Mouse (Mus musculus) bone marrow macrophage, adult 2 months (primary cell): ENCODE data around the gene Hopx. TPM values are rescaled to one million over a fixed set of nuclear protein-coding genes. Genes with fewer than 3 reads are reported as not detected.

Experiments used
- H3K27ac ChIP-seq: 2 replicates; pipeline ENCODE4 v1.5.1; 2012; ENCODE audit warnings: low read depth, low read length; ENCODE audit not compliant: insufficient read depth
- H3K4me1 ChIP-seq: 2 replicates; pipeline ENCODE4 v1.6.1; 2012; ENCODE audit warnings: low read length; ENCODE audit not compliant: control insufficient read depth, insufficient read depth
- H3K4me3 ChIP-seq: 2 replicates; pipeline ENCODE4 v1.5.1; 2012; ENCODE audit warnings: mild to moderate bottlenecking, low read length, moderate library complexity; ENCODE audit not compliant: insufficient read depth
- CTCF ChIP-seq: IDR thresholded peaks from 2 replicates; pipeline ENCODE4 v1.5.1; 2012; ENCODE audit warnings: low read depth, mild to moderate bottlenecking, low read length, moderate library complexity
- POLR2A ChIP-seq: IDR thresholded peaks from 2 replicates; pipeline ENCODE4 v1.6.1; 2012; ENCODE audit warnings: mild to moderate bottlenecking, low read depth, low read length, borderline replicate concordance
- polyA plus RNA-seq: library from polyadenylated mRNA; stranded (reverse); fragments of >200 nt; gene quantifications from 2 replicates; pipeline ENCODE4 v1.2.4, GENCODE M21; 2012; ENCODE audit not compliant: missing spikeins, insufficient read depth, insufficient read length

The Hopx gene
- polyA plus RNA-seq: 1.7 TPM in 1 of 2 replicates, not detected in the other

DNA sequence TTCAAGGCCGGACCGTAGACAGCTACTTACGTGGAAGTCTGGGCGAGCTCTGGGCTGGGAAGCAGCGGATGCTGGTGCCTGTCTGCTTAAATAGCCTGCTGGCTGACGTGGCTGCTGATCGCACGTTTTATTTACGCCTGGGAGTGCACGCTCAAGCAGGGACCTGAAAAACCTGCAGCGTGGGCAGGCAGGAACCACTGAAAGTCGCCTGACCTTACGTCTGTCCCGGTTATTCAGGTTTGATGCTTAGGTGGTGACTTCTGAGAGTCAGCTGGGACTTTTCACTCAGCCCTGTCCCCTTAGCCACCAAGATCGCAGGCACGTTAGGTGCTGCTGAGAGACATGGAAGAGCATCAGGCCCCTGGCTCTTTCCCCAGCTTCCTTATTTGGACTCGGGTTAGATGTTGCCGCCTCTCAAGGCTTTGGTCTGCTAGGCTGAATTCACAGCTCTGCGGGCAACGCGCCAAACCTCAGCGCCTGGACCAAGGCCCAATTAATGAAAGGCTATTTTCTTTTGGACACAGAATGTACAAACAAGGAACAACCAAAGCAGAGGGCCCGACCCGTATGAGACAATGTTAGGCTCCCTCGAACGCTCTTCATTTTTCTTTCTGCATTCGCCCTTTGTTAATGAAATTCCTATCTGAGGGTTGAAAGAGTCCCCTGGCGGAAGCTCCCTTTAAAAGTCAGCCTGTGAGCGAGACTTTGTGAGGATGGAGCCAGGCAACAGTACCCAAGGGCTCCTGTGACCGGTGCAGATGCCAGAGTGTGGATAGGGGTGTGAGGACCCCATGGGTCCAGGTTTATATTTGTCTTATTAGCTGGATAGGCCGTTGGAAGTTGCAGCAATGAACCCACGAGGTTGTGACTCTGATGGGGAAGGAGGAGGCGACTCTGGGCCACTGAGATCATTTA is at the start of gene Hopx:
TSS of gene Hopx (minus strand) at position 305 of the 915 bp plus-strand sequence.
- no peak for TF ChIP-seq CTCF
- TF ChIP-seq POLR2A: no peak
- Histone ChIP-seq H3K4me3 (no peak within 1 kb of the TSS), H3K4me1 (no peaks in the 10 kb centered on the region), H3K27ac (no peak within 1 kb of the TSS)

DNA sequence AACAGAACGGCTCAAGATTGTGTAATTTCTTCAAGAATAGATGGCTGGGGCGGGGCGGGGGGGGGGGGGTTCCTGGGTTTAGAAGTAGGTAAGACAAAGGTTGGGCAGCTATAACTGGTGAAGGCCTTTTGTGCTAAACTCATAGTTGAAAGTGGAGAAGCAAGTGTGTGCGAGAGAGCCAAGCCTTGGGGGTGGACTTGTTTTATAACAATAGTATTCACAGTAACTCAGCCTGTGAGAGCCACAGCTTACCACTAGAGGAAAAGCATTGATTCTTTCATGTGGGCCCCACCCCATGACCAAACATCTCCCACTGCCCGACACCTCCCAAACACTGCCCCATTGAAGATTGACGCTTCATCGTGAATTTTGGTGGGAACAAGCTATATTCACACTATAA is 48.7 kb upstream of the Hopx start:
- Histone ChIP-seq H3K27ac (no peak overlapping the region), H3K4me1 (no peaks in the 10 kb centered on the region; the same call in 1 of the 2 replicates), H3K4me3 (no peak overlapping the region)
- TF ChIP-seq CTCF: no peak
- TF ChIP-seq POLR2A: no peak

DNA sequence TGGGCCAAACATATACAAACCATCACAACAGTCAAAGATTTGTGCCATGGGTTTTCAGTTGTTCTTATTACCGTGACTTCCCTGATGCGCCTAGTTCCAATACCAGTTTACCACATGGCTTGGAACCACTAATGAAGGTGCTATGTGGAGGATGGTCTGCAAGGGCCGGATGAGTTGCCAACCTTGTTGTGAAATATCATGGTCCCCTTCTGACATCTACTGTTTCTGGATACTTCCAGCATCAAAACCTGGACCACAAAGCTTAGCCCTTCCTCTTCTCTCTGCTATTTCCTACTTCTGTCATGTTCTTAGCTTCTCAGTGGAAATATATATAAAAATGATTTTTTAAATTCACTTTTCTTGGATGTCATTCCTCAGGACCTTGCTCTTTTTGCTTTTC is 47.6 kb upstream of the Hopx start:
- Histone ChIP-seq H3K4me3 (no peak overlapping the region), H3K4me1 (no peaks in the 10 kb centered on the region; the same call in 1 of the 2 replicates), H3K27ac (no peak overlapping the region)
- no peak for TF ChIP-seq POLR2A
- TF ChIP-seq CTCF: no peak

DNA sequence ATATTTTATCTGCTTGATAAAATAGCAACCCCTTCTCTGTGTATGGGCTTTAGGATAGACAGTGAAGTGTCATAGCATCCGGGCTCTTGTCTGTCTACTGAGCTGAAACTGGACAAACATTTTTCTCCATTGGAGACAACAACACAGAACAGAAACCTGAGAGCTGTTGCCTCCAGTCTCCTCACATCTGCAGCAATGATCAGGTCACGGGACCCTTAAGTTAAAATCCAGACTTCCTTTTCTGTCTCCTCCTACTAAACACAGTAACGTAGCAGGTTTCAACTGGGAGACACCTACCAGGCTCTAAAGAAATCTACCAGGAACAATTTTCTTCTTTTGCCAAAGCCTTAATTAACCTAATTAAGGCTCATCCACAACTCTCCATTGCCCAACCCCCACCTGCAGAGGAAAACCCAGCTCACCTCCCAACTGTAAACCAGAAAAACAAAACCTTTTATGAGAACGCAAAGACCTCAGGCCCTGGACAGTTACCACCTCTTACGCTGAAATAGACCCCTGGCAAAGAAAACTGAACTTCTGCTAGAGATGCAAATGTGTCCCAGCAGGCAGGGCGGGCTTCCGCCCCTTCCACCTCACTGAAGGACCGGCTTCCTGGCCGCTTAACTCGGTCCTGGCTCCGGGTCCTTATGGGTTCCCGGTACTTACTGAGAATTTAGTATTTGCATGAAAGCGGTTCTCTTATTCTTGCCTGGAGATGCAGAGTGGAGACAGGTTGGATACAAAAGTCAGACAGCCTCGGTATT is 43.0 kb upstream of the Hopx start:
- Histone ChIP-seq H3K4me1 (no peaks in the 10 kb centered on the region), H3K27ac (no peak overlapping the region), H3K4me3 (no peak overlapping the region)
- TF ChIP-seq POLR2A (no peak), CTCF (no peak)

DNA sequence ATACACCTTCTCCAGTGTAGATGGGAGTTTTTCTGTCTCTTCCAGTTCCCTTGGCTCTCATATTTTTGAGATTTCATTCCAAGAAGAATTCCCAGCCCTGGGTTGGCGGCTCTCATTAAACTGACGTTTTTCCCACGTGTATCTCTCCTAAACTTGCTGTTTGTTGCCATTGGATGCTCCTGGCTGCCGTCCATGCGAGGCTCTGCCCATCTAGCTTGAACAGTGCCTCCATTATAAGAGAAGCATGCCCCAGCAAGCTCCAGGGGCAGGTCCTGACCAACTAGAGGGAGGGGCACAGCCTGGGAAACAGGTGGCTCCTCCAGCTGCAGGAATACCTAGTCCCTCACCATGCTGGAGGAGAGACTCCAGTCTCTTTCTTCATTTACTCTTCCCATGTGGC is 42.0 kb upstream of the Hopx start:
- Histone ChIP-seq H3K27ac (no peak overlapping the region), H3K4me1 (no peaks in the 10 kb centered on the region), H3K4me3 (no peak overlapping the region)
- TF ChIP-seq POLR2A: no peak
- TF ChIP-seq CTCF: no peak

DNA sequence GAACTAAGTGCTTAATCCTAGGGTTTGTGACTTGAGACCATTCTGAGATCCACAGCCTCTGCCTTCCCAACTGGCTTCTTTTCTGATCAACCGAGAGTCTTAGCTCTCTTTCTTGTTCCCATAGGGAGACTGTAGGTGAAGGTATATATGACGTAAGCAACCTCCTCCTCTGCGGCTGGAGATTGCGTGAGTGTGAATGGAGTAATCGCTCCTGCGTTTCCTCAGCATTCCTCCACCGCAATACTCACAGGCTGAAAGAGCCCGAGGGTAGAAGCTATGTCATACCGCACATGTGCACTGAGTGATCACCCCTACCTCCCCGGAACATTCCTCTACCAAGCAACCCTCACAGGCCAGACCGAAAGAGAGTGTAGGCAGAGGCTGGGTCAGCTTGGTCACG is 40.6 kb upstream of the Hopx start:
- Histone ChIP-seq H3K27ac (no peak overlapping the region), H3K4me1 (no peaks in the 10 kb centered on the region), H3K4me3 (no peak overlapping the region)
- TF ChIP-seq CTCF (no peak), POLR2A (no peak)

DNA sequence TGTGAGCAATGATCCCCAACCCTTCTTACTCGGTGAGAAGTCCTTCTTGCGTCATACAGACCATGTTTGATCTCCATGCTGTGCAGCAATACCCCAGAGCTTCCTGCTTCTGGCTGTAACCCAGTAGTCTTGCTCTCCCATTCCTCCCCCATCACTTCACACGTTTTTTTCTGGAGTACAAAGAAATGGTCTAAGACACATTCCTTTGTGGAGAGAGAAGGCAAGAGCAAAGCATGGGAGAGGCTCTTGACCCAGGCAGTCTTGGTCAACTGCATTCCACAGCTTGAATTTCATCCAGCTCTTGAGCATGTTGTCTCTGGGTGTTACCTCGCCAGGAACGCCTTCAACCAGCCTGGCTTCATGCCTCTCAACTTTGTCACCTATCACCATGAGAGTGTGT is 39.9 kb upstream of the Hopx start:
- H3K4me1 ChIP-seq: no peaks in the 10 kb centered on the region
- TF ChIP-seq CTCF (no peak), POLR2A (no peak)
- no peak overlapping the region for H3K27ac ChIP-seq
- no peak overlapping the region for H3K4me3 ChIP-seq

DNA sequence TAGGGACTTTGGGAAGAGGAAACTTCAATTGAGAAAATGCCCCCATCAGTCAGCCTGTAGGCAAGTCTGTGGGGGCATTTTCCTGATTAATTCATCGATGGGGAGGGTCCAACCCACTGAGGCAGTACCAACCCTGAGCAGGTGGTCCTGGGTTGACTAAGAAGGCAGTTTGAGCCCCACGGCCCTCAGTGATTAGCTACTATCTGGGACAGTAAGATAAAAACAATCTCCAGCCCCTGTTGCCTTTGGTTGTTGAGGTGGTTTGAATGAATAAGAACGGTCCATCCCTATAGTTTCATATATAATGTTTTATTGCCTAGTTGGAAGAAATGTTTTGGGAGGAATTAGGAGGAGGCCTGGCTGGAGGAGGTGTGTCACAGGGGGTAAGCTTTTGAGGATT is 36.8 kb upstream of the Hopx start:
- Histone ChIP-seq H3K4me3 (no peak overlapping the region), H3K27ac (no peak overlapping the region)

DNA sequence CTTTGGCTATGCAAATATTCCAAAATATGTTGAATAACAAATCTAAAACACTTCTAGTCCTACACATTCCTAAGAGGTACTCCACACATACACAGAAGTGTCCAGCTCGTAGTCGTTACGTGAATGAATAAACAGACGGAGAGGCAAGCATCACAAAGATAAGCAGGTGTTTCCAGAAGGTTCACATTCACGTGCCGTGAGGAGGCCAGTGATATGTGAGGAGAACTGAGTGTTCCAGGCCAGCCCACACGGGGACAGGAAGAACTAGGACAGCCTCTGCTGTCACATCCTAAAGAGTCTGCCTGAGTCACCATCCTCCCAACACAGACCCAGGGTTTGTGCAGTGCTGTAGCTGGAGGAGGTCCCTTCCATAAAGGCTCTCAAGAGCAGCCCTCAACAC is 36.2 kb upstream of the Hopx start:
- TF ChIP-seq CTCF: no peak
- no peak for TF ChIP-seq POLR2A
- Histone ChIP-seq H3K27ac (no peak overlapping the region), H3K4me1 (no peaks in the 10 kb centered on the region), H3K4me3 (no peak overlapping the region)

More for the DNA sequence above, 36.8 kb upstream of the Hopx start:
- no peak for TF ChIP-seq CTCF
- no peak for TF ChIP-seq POLR2A
- no peaks in the 10 kb centered on the region for H3K4me1 ChIP-seq
